Mouse (Mus musculus) liver, embryonic 14.5 days (tissue): ENCODE measurements at regions not wholly inside any gene's neighbourhood (a gene's known extent, or its start where the extent isn't known, plus 50 kb on each side); places are given as distances from the start of the nearest gene placed in this dataset.

Source experiments
- CTCF ChIP-seq: IDR thresholded peaks from 2 replicates; pipeline ENCODE4 v1.5.1; 2016; ENCODE audit warnings: antibody characterized with exemption, low read depth, control low read depth
- EP300 ChIP-seq: IDR thresholded peaks from 2 replicates; pipeline ENCODE4 v1.6.1; 2016; ENCODE audit warnings: antibody characterized with exemption, low read depth

- TF ChIP-seq CTCF: no peak
- TF ChIP-seq EP300: no peak
Observed at GRCm38 (mm10) chr5:43461987-43462715, 53.2 kb upstream of the C1qtnf7 start.
